Mouse (Mus musculus) midbrain, embryonic 14.5 days (tissue): Measurements from ENCODE around the gene Tmem52. TPM values are rescaled to one million over a fixed set of nuclear protein-coding genes. Genes with fewer than 3 reads are reported as not detected.
A peak's percentile ranks its signal among the peaks of the same experiment; 100 is the strongest.
"Not testable (repeated sequence)": the region's sequence is repeated elsewhere in the genome, so short reads cannot be mapped to it uniquely, and the experiment has no call there.

Experiments used
- ATAC-seq: fragments of 200-750 bp; cut with Nextera tagmentation; 2 replicates; pipeline ENCODE4 v1.8.0; 2017; ENCODE audit warnings: moderate number of reproducible peaks, moderate library complexity; ENCODE audit not compliant: low FRiP score, low TSS enrichment
- DNase-seq: peaks from one replicate; pipeline ENCODE4 v3.0.0-alpha.2; 2015
- H3K27ac ChIP-seq: fragments of 300-500 bp; sonication (generic); replicated peaks from 2 replicates; pipeline ENCODE4 v1.5.1; 2014; ENCODE audit warnings: mild to moderate bottlenecking, low read depth, low read length, moderate library complexity
- H3K27me3 ChIP-seq: fragments of 300-500 bp; sonication (generic); 2 replicates; pipeline ENCODE4 v1.6.1; 2014; ENCODE audit warnings: low read length, control low read depth, mixed read lengths; ENCODE audit not compliant: control insufficient read depth, insufficient read depth
- H3K36me3 ChIP-seq: fragments of 300-500 bp; sonication (generic); 2 replicates; pipeline ENCODE4 v1.6.1; 2014; ENCODE audit warnings: low read length, control low read depth; ENCODE audit not compliant: control insufficient read depth, insufficient read depth
- H3K4me1 ChIP-seq: fragments of 300-500 bp; sonication (generic); 2 replicates; pipeline ENCODE4 v1.6.1; 2014; ENCODE audit warnings: mild to moderate bottlenecking, antibody characterized with exemption, low read length, control low read depth; ENCODE audit not compliant: control insufficient read depth, insufficient read depth
- H3K4me2 ChIP-seq: fragments of 300-500 bp; sonication (generic); 2 replicates; pipeline ENCODE4 v1.6.1; 2014; ENCODE audit warnings: mild to moderate bottlenecking, low read length, moderate library complexity
- H3K4me3 ChIP-seq: fragments of 300-500 bp; sonication (generic); replicated peaks from 2 replicates; pipeline ENCODE4 v1.5.1; 2014; ENCODE audit warnings: low read depth, low read length
- H3K9ac ChIP-seq: fragments of 300-500 bp; sonication (generic); replicated peaks from 2 replicates; pipeline ENCODE4 v1.6.1; 2014; ENCODE audit warnings: mild to moderate bottlenecking, low read length, moderate library complexity
- H3K9me3 ChIP-seq: fragments of 300-500 bp; sonication (generic); 2 replicates; pipeline ENCODE4 v1.6.1; 2016; ENCODE audit warnings: low read length, control low read depth, mixed read lengths; ENCODE audit not compliant: control insufficient read depth
- WGBS: fragments of 180-500 bp; shearing (Covaris S2); extraction: QIAGEN DNeasy Blood & Tissue Kit; methylation state at CpG from one replicate; pipeline ENCODE4 v1.1.7; 2014; 5-methylcytosine and 5-hydroxymethylcytosine counted together
- polyA plus RNA-seq: library from polyadenylated mRNA; unstranded; fragments of >200 nt; fragmentation: Nextera tagmentation; extraction: Ambion mirVana; gene quantifications from 2 replicates; pipeline ENCODE4 v1.2.1, GENCODE M21; 2014

The Tmem52 gene
- polyA plus RNA-seq = 0.57 TPM in 1 of 2 replicates, not detected in the other

DNA sequence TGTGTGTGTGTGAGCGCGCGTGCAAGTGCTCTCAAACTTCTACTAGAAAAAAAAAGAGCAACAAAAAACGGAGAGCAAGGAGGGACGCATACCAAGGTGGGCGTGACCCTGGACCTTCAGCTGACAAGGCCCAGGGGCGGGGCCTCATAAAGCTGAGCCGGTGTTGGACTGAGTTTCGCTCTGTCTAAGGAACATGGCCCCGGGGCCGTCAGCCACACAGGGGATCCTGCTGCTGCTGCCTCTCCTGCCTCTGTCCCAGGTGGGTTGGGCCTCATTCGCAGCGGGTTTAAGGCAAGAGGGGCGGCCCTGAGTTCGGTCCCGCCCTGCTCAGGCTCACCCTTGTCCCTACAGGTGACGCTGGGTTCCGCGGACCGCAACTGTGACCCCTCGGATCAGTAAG is at the start of gene Tmem52:
TSS of gene Tmem52 (plus strand) at position 163 of the 400 bp plus-strand sequence.
- H3K27me3 ChIP-seq = no peaks in the 10 kb centered on the region
- H3K4me3 ChIP-seq = no peak within 1 kb of the TSS
- WGBS = 11% methylated on average over 21 of the region's 21 CpGs
- ATAC-seq (no peak), DNase-seq (no peak)
- 0 out of 2 replicates have a peak within 1 kb of the TSS, but pooled peaks have one; percentile 6 for H3K4me2 ChIP-seq
- no peaks in the 10 kb centered on the region for H3K4me1 ChIP-seq
- H3K9me3 ChIP-seq = no peaks in the 10 kb centered on the region
- H3K36me3 ChIP-seq = no peaks in the 10 kb centered on the region
- no peak within 1 kb of the TSS for H3K27ac ChIP-seq
- H3K9ac ChIP-seq = no peak within 1 kb of the TSS

DNA sequence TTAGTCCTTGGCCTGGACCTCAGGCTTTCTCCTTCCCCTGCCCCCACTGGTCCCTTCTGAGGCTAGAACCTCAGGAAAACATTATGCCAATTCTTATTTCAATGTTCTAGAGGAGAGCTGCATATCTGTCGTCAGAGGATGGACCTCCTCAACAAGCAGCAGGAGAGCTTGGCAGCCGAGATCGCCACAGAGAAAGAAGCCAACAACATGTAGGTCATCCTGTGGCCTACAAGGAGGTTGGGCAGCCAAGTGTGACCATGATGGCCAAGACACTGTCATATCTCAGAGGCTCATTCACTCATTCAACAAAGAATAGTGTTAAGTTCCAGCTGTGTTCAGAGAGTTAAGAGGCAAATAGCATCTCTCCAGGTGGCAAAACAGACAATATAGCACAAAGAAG is 48.8 kb upstream of the Tmem52 start:
- H3K9ac ChIP-seq = no peak overlapping the region
- no peak overlapping the region for H3K4me2 ChIP-seq
- no peaks in the 10 kb centered on the region for H3K4me1 ChIP-seq
- ATAC-seq (no peak), DNase-seq (no peak)
- H3K27me3 ChIP-seq = no peaks in the 10 kb centered on the region
- no peaks in the 10 kb centered on the region for H3K9me3 ChIP-seq
- H3K36me3 ChIP-seq = peaks cover 8% of the 10 kb centered on the region; the same call in 1 of the 2 replicates
- no peak overlapping the region for H3K4me3 ChIP-seq
- no peak overlapping the region for H3K27ac ChIP-seq
- 82% methylated on average over 3 of the region's 3 CpGs for WGBS

DNA sequence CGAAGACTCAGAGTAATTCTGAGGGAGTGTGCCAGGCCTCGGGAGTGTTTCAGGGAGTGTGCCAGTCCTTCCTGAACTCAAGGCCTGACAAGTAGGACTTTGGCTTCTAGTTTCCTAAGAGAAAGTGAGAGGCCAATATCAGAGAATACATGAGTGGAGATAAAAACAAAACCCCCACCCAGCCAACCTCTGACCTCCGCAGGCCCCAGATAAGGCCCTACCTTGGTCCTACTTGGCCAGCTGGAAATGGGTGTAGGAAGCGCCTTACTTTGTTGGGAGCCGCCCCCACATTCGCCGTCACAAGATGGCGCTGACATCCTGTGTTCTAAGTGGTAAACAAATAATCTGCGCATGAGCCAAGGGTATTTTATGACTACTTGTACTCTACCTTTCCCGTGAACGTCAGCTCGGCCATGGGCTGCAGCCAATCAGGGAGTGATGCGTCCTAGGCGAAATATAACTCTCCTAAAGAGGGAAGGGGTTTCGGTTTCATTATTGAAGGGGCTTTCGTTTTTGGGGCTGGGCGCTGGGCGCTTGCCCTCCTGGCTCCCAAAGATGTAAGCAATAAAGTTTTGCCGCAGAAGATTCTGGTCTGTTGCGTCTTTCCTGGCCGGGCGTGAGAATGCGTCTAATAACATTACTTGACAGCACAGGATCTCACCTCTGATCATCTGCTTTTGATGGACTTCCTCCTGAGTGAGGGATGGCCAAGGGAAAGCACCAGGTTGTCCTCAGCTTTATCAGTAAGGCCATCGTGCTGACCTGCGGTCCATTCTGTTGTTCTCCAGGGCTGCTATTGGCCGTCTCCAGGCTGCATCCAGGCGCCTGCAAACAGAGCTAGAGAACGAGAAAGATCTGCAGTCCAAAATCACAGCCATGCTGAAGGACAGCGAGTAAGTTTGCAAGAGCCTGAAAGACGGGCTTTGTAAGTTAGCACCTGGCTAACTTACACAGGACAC is 47.2 kb upstream of the Tmem52 start:
- WGBS = 88% methylated on average over 20 of the region's 30 CpGs

DNA sequence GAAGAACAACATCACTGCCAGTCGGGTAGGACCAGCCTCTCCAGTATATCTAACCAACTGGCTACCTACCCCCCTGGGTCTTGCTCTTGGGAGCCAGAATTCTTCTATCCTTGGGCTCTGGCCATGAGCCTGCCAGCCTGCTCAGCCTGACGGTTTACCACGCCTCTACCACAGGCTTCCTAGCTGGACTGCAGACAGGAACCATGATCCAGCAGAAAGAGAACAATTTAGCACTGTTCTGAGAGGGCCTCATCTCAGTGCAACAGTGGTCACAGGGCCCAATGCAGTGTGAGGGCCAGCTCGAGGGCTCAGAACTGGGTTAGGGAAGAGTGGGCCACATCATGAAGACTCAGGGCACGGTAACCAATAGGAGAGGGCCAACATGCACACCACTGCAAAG is 44.9 kb upstream of the Tmem52 start:
- WGBS = 83% methylated on average over 5 of the region's 5 CpGs
- no peak overlapping the region for H3K9ac ChIP-seq

More for the DNA sequence above, 47.2 kb upstream of the Tmem52 start:
- H3K4me1 ChIP-seq, H3K9me3 ChIP-seq, H3K4me3 ChIP-seq, H3K4me2 ChIP-seq, H3K27ac ChIP-seq, H3K9ac ChIP-seq, H3K36me3 ChIP-seq, ATAC-seq, H3K27me3 ChIP-seq, DNase-seq: not testable (repeated sequence)

DNA sequence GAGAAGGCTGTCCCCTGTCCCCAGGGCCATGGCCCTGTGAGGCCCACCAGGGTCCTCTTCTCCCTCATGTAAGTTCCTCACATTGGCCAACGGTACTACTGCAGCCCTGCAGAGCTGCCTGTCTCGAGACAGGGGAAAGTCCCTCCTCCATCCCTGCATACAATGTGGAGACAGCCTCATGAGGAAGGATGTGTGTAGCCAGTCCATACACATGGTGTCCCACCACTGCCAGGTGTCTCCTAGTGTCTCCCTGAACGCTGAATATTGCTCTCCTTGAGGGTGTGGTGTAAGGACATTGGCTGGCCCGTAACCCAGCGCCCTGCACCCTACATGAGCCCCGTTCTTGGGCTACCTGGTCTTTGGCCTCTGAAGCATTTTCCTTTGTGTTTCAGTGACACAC is 42.6 kb upstream of the Tmem52 start:
- DNase-seq = no peak
- 86% methylated on average over 6 of the region's 6 CpGs for WGBS

More for the DNA sequence above, 44.9 kb upstream of the Tmem52 start:
- ATAC-seq = no peak
- Histone ChIP-seq H3K4me2 (no peak overlapping the region), H3K36me3 (peaks cover 8% of the 10 kb centered on the region; the same call in 1 of the 2 replicates), H3K4me1 (no peaks in the 10 kb centered on the region), H3K4me3 (no peak overlapping the region), H3K27me3 (no peaks in the 10 kb centered on the region), H3K27ac (no peak overlapping the region), H3K9me3 (no peaks in the 10 kb centered on the region)
- DNase-seq = no peak

DNA sequence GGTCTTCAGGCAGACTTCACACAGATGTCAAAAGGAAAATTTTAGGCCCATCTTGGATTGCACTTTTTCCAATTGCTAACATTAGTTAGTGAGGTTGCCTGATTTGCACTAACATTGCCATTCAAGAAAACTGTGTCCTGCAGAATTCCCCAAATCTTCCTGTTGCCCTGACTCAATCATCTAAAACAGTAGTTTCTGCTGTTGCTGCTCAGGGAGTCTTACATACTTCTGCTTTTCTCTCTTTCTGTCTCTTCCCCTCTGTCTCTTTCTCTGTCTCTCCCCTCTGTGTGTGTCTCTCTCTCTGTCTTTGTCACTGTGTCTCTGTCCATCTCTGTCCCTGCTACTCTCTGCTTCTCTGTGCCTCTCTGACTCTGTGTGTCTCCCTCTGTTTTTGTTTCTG is 40.5 kb upstream of the Tmem52 start:
- ATAC-seq (no peak), DNase-seq (no peak)
- no peaks in the 10 kb centered on the region for H3K4me1 ChIP-seq
- H3K9me3 ChIP-seq = no peaks in the 10 kb centered on the region
- no peak overlapping the region for H3K9ac ChIP-seq
- H3K27me3 ChIP-seq = no peaks in the 10 kb centered on the region
- no peak overlapping the region for H3K4me2 ChIP-seq
- H3K27ac ChIP-seq = no peak overlapping the region
- H3K4me3 ChIP-seq = no peak overlapping the region
- no peaks in the 10 kb centered on the region for H3K36me3 ChIP-seq

More for the DNA sequence above, 42.6 kb upstream of the Tmem52 start:
- no peak overlapping the region for H3K27ac ChIP-seq
- no peak overlapping the region for H3K4me3 ChIP-seq
- no peak for ATAC-seq
- no peaks in the 10 kb centered on the region for H3K27me3 ChIP-seq
- no peaks in the 10 kb centered on the region for H3K36me3 ChIP-seq
- no peak overlapping the region for H3K4me2 ChIP-seq
- H3K4me1 ChIP-seq = no peaks in the 10 kb centered on the region
- no peaks in the 10 kb centered on the region for H3K9me3 ChIP-seq
- no peak overlapping the region for H3K9ac ChIP-seq

DNA sequence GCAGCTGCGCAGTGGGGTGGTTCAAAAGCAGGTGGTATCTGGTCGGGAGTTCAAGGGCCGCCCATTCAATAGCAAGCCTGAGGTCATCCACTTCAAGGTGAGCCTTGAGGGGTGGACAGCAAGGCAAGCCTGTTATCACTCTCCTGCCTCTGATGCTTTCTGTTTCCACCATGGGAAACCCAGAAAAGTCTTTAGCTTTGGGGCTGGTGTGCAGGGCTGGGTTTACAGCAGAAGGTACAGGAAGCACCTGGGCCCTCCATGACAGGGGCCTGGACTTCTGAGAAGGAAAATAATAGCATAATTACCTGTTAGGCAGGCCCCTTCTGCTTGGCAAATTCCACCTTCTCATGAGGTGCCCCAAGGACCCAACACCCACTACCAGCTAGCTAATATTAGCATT is 39.7 kb upstream of the Tmem52 start:
- no peak overlapping the region for H3K4me2 ChIP-seq
- no peak for DNase-seq
- H3K27me3 ChIP-seq = no peaks in the 10 kb centered on the region
- no peak overlapping the region for H3K4me3 ChIP-seq
- no peak overlapping the region for H3K27ac ChIP-seq
- H3K36me3 ChIP-seq = no peaks in the 10 kb centered on the region
- no peaks in the 10 kb centered on the region for H3K4me1 ChIP-seq
- H3K9me3 ChIP-seq = no peaks in the 10 kb centered on the region
- ATAC-seq = no peak
- H3K9ac ChIP-seq = no peak overlapping the region
- WGBS = 91% methylated on average over 3 of the region's 3 CpGs

DNA sequence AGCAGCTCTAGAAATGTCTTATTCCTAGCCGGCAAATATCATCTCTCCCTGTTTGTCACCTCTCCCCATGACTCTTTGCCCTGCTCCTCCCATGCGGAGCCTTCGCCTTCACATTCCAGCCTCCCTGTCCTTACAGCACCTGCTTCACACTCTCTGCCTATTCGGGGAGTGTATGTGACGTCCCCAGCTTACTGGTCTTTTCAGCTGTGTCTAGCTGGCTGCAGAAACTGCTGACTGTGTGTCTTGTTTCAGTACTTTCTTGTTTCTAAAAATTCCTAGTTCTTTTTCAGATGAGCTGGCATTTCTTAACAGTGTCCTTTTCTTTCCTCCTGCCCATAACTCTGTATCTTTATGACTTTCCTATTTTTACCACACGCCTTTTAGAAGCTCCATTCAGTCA is 36.6 kb upstream of the Tmem52 start:
- H3K36me3 ChIP-seq = no peaks in the 10 kb centered on the region
- DNase-seq = no peak
- H3K27me3 ChIP-seq = no peaks in the 10 kb centered on the region
- no peaks in the 10 kb centered on the region for H3K4me1 ChIP-seq
- no peak overlapping the region for H3K4me3 ChIP-seq
- no peak overlapping the region for H3K4me2 ChIP-seq
- H3K27ac ChIP-seq = no peak overlapping the region
- no peak overlapping the region for H3K9ac ChIP-seq
- no peak for ATAC-seq
- WGBS = 90% methylated on average over 6 of the region's 6 CpGs
- no peaks in the 10 kb centered on the region for H3K9me3 ChIP-seq

DNA sequence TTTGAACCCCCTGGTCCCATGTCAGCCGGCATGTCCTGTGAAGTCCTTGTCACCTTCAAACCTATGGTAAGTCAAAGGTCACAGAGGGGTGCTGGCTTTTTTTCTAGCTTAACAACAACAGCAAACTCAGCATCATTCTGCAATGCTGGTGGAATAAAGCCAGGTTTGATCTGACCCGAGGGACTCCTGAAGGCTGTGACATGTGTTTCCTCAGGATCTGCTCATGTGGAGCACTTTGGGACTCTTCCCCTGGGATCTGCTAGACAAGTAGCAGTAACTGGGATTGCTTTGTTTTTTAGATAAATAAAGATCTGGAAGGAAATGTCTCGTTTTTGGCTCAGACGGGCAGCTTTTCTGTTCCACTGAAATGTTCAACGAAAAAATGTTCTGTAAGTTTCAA is 34.9 kb upstream of the Tmem52 start:
- Histone ChIP-seq H3K36me3 (no peaks in the 10 kb centered on the region), H3K27me3 (no peaks in the 10 kb centered on the region), H3K4me3 (no peak overlapping the region), H3K9me3 (no peaks in the 10 kb centered on the region), H3K4me1 (no peaks in the 10 kb centered on the region), H3K27ac (no peak overlapping the region), H3K4me2 (no peak overlapping the region), H3K9ac (no peak overlapping the region)
- no peak for ATAC-seq
- WGBS = 81% methylated on average over 5 of the region's 5 CpGs
- DNase-seq = no peak
